Mouse (Mus musculus) CH12.LX (cell line): ENCODE measurements around the gene Fpgs. TPM values are rescaled to one million over a fixed set of nuclear protein-coding genes. Genes with fewer than 3 reads are reported as not detected.

Source experiments
- DNase-seq: peaks from one replicate; pipeline ENCODE4 v3.0.0-alpha.2; 2013; ENCODE audit errors: extremely low read depth
- H3K27ac ChIP-seq: 2 replicates; pipeline ENCODE4 v1.5.1; 2012; ENCODE audit warnings: low read depth, mild to moderate bottlenecking, control low read depth, moderate library complexity; ENCODE audit not compliant: insufficient read depth
- H3K27me3 ChIP-seq: replicated peaks from 2 replicates; pipeline ENCODE3; 2012; ENCODE audit warnings: inconsistent platforms
- H3K36me3 ChIP-seq, 2 experiments: replicated peaks in 1 of 2; 2 replicates each; pipeline versions ENCODE3 to v1.6.1; 2012; ENCODE audit warnings: inconsistent platforms in 1 of 2, low read length in 1 of 2, mild to moderate bottlenecking in 1 of 2, mixed read lengths in 1 of 2, moderate library complexity in 1 of 2; ENCODE audit not compliant: control insufficient read depth in 1 of 2, insufficient read depth in 1 of 2
- H3K4me1 ChIP-seq, 2 experiments: 2 replicates each; pipeline ENCODE4 v1.6.1; 2012; ENCODE audit warnings: inconsistent platforms in 1 of 2, moderate library complexity in 1 of 2; ENCODE audit not compliant: insufficient read depth in 2 of 2, control insufficient read depth in 1 of 2
- H3K4me2 ChIP-seq: 2 replicates; pipeline ENCODE4 v1.6.1; 2012; ENCODE audit warnings: low read depth, mild to moderate bottlenecking, control low read depth; ENCODE audit not compliant: poor library complexity, insufficient read depth, severe bottlenecking
- H3K4me3 ChIP-seq, 3 experiments: fragments of 150-350 bp in 1 of 3; sonication (generic) in 1 of 3; replicated peaks in 1 of 3; 2 replicates each; pipeline versions ENCODE3 to v1.5.1; 2011 to 2012; ENCODE audit warnings: low read depth in 2 of 3, low read length in 2 of 3, mild to moderate bottlenecking in 2 of 3, moderate library complexity in 2 of 3, control low read depth in 1 of 3, improper control_type of control experiment in 1 of 3, inconsistent platforms in 1 of 3, mixed read lengths in 1 of 3; ENCODE audit not compliant: poor library complexity in 1 of 3
- H3K79me2 ChIP-seq: replicated peaks from 2 replicates; pipeline ENCODE4 v1.6.1; 2012; ENCODE audit warnings: mild to moderate bottlenecking, moderate library complexity; ENCODE audit not compliant: control insufficient read depth, poor library complexity, insufficient read depth, severe bottlenecking; ENCODE audit errors: extremely low read depth
- H3K9ac ChIP-seq: 2 replicates; pipeline ENCODE4 v1.6.1; 2012; ENCODE audit warnings: low read depth, mild to moderate bottlenecking, control low read depth, moderate library complexity; ENCODE audit not compliant: insufficient read depth
- H3K9me3 ChIP-seq: replicated peaks from 2 replicates; pipeline ENCODE3; 2012; ENCODE audit warnings: low read length, inconsistent platforms, mixed read lengths
- CHD1 ChIP-seq: IDR thresholded peaks from 2 replicates; pipeline ENCODE4 v1.6.1; 2012; ENCODE audit warnings: low read depth, low read length, improper control_type of control experiment, inconsistent platforms
- CHD2 ChIP-seq: IDR thresholded peaks from 2 replicates; pipeline ENCODE4 v1.6.1; 2011; ENCODE audit warnings: low read length, improper control_type of control experiment
- CTCF ChIP-seq, 2 experiments: IDR thresholded peaks in 1 of 2; conservative IDR thresholded peaks in 1 of 2; 2 replicates each; pipeline ENCODE4 v1.5.1; 2011 to 2012; ENCODE audit warnings: low read depth in 2 of 2, low read length in 2 of 2, improper control_type of control experiment in 1 of 2, inconsistent platforms in 1 of 2, mild to moderate bottlenecking in 1 of 2, moderate library complexity in 1 of 2
- E2F4 ChIP-seq: IDR thresholded peaks from 2 replicates; pipeline ENCODE4 v1.6.1; 2011; ENCODE audit warnings: low read depth, low read length, improper control_type of control experiment; ENCODE audit not compliant: insufficient replicate concordance
- ELF1 ChIP-seq: IDR thresholded peaks from 2 replicates; pipeline ENCODE4 v1.6.1; 2014; ENCODE audit warnings: low read depth, mild to moderate bottlenecking, inconsistent platforms, low read length, improper control_type of control experiment
- GABPA ChIP-seq: IDR thresholded peaks from 2 replicates; pipeline ENCODE4 v1.6.1; 2012; ENCODE audit warnings: low read depth, low read length, improper control_type of control experiment, inconsistent platforms; ENCODE audit not compliant: insufficient replicate concordance
- HCFC1 ChIP-seq: IDR thresholded peaks from 2 replicates; pipeline ENCODE4 v1.6.1; 2012; ENCODE audit warnings: low read depth, mild to moderate bottlenecking, inconsistent platforms, low read length, improper control_type of control experiment
- IRF4 ChIP-seq: IDR thresholded peaks from 2 replicates; pipeline ENCODE4 v1.6.1; 2014; ENCODE audit warnings: low read depth, mild to moderate bottlenecking, inconsistent platforms, low read length, improper control_type of control experiment
- JUN ChIP-seq: IDR thresholded peaks from 2 replicates; pipeline ENCODE4 v1.6.1; 2011; ENCODE audit warnings: low read depth, mild to moderate bottlenecking, low read length, improper control_type of control experiment, moderate library complexity; ENCODE audit not compliant: insufficient read depth
- JUND ChIP-seq: conservative IDR thresholded peaks from 2 replicates; pipeline ENCODE4 v1.6.1; 2011; ENCODE audit warnings: low read depth, low read length, improper control_type of control experiment
- MAFK ChIP-seq: IDR thresholded peaks from 2 replicates; pipeline ENCODE4 v1.6.1; 2011; ENCODE audit warnings: low read length, improper control_type of control experiment; ENCODE audit not compliant: insufficient replicate concordance
- MAX ChIP-seq: IDR thresholded peaks from 2 replicates; pipeline ENCODE4 v1.6.1; 2011; ENCODE audit warnings: low read length, improper control_type of control experiment
- MAZ ChIP-seq: IDR thresholded peaks from 2 replicates; pipeline ENCODE4 v1.6.1; 2012; ENCODE audit warnings: low read depth, mild to moderate bottlenecking, inconsistent platforms, low read length, improper control_type of control experiment, moderate library complexity
- NELFE ChIP-seq: IDR thresholded peaks from 2 replicates; pipeline ENCODE4 v1.6.1; 2011; ENCODE audit warnings: low read depth, low read length, improper control_type of control experiment
- POLR2A ChIP-seq: IDR thresholded peaks from 2 replicates; pipeline ENCODE4 v1.6.1; 2011; ENCODE audit warnings: low read depth, mild to moderate bottlenecking, improper control_type of control experiment, low read length
- POLR2AphosphoS2 ChIP-seq: IDR thresholded peaks from 2 replicates; pipeline ENCODE4 v1.6.1; 2011; ENCODE audit warnings: low read depth, low read length, improper control_type of control experiment
- RAD21 ChIP-seq: IDR thresholded peaks from 2 replicates; pipeline ENCODE4 v1.6.1; 2011; ENCODE audit warnings: low read depth, mild to moderate bottlenecking, low read length, improper control_type of control experiment, moderate library complexity
- RCOR1 ChIP-seq: conservative IDR thresholded peaks from 2 replicates; pipeline ENCODE4 v1.6.1; 2012; ENCODE audit warnings: low read depth, mild to moderate bottlenecking, inconsistent platforms, low read length, improper control_type of control experiment
- SIN3A ChIP-seq: IDR thresholded peaks from 2 replicates; pipeline ENCODE4 v1.6.1; 2012; ENCODE audit warnings: low read length, improper control_type of control experiment, inconsistent platforms
- SMC3 ChIP-seq: IDR thresholded peaks from 2 replicates; pipeline ENCODE4 v1.6.1; 2011; ENCODE audit warnings: low read depth, low read length, improper control_type of control experiment
- TBP ChIP-seq: conservative IDR thresholded peaks from 2 replicates; pipeline ENCODE4 v1.6.1; 2011; ENCODE audit warnings: low read depth, low read length, improper control_type of control experiment
- TCF12 ChIP-seq: IDR thresholded peaks from 2 replicates; pipeline ENCODE4 v1.6.1; 2014; ENCODE audit warnings: low read depth, mild to moderate bottlenecking, inconsistent platforms, low read length, improper control_type of control experiment
- UBTF ChIP-seq: IDR thresholded peaks from 2 replicates; pipeline ENCODE4 v1.6.1; 2012; ENCODE audit warnings: low read depth, mild to moderate bottlenecking, inconsistent platforms, low read length, improper control_type of control experiment, moderate library complexity
- USF1 ChIP-seq: IDR thresholded peaks from 2 replicates; pipeline ENCODE4 v1.6.1; 2014; ENCODE audit warnings: low read depth, mild to moderate bottlenecking, inconsistent platforms, low read length, improper control_type of control experiment
- USF2 ChIP-seq: conservative IDR thresholded peaks from 2 replicates; pipeline ENCODE4 v1.6.1; 2011; ENCODE audit warnings: low read depth, low read length, improper control_type of control experiment
- ZC3H11A ChIP-seq: IDR thresholded peaks from 2 replicates; pipeline ENCODE4 v1.6.1; 2012; ENCODE audit warnings: low read depth, mild to moderate bottlenecking, inconsistent platforms, low read length, improper control_type of control experiment
- ZKSCAN1 ChIP-seq: IDR thresholded peaks from 2 replicates; pipeline ENCODE4 v1.6.1; 2012; ENCODE audit warnings: low read depth, inconsistent platforms, low read length, improper control_type of control experiment, borderline replicate concordance
- ZNF384 ChIP-seq: IDR thresholded peaks from 2 replicates; pipeline ENCODE4 v1.6.1; 2012; ENCODE audit warnings: low read depth, low read length, improper control_type of control experiment, inconsistent platforms
- dilution Hi-C: fragments of 300-500 bp; cut with MboI; formaldehyde crosslinking; loops from 2 replicates; pipeline ENCODE4 v1.14.3; 2020; ENCODE audit warnings: low sequenced_read_pairs; ENCODE audit not compliant: extremely low pct_unique_long_range_greater_than_20kb, extremely low pct_ligation_motif_present
- in situ Hi-C: fragments of 300-500 bp; cut with MboI; formaldehyde crosslinking; loops from 3 replicates; pipeline ENCODE4 v1.14.3; 2019; ENCODE audit warnings: low sequenced_read_pairs, low pct_ligation_motif_present, low pct_unique_long_range_greater_than_20kb, mixed read lengths
- polyA plus RNA-seq: library from polyadenylated mRNA; unstranded; fragments of >175 nt; gene quantifications from 2 replicates; pipeline ENCODE4 v1.2.1, GENCODE M21; 2012; ENCODE audit warnings: low read depth; ENCODE audit not compliant: insufficient read length
- total RNA-seq, 2 experiments: library from RNA; depleted of rRNA; stranded (reverse); fragments of 300-350 nt in 1 of 2; fragments of >200 nt in 1 of 2; gene quantifications; 2 replicates each; pipeline ENCODE4 v1.2.3; 2012 to 2014

Gene Fpgs
- total and polyA plus RNA-seq, 3 experiments, result 31.8 to 59.2 (median 41.8) TPM

GRCm38 (mm10) chr2:32671907-32672595, 31.9 kb downstream of the Fpgs start:
- TF ChIP-seq POLR2AphosphoS2 (no peak), ZNF384 (no peak), HCFC1 (no peak), E2F4 (no peak), CHD2 (no peak), SMC3 (no peak), USF2 (no peak), IRF4 (no peak), SIN3A (no peak), CHD1 (no peak), MAFK (no peak), NELFE (no peak), TBP (no peak), MAX (no peak), JUND (no peak), RAD21 (no peak), ZC3H11A (no peak), CTCF (conservative IDR thresholded peaks at IDR 0.05 in 1 of 2, IDR thresholded peaks at IDR 0.05 in 1 of 2; ENCODE audit: low read depth in 2 of 2, low read length in 2 of 2) (no peak), MAZ (no peak), JUN (no peak)
- H3K4me2 ChIP-seq, result no peak overlapping the region
- dilution Hi-C loops, result no loop called here
- no peak overlapping the region for H3K9ac ChIP-seq
- no peaks in the 10 kb centered on the region for H3K79me2 ChIP-seq
- DNase-seq, result no peak
- in situ Hi-C loops, result loop anchor here (5.0 kb wide), 1 partner anchor 40 kb away; no protein-coding TSS in a partner anchor
- no peak overlapping the region for H3K4me3 ChIP-seq
- H3K36me3 ChIP-seq, result no peaks in the 10 kb centered on the region
- no peaks in the 10 kb centered on the region for H3K27me3 ChIP-seq
- no peak overlapping the region for H3K27ac ChIP-seq
- peaks cover 11 to 16% of the 10 kb centered on the region in 2 experiments for H3K4me1 ChIP-seq
- peaks cover 2% of the 10 kb centered on the region for H3K9me3 ChIP-seq

- TF ChIP-seq ELF1 (no peak), UBTF (no peak), RCOR1 (no peak), ZKSCAN1 (no peak), USF1 (no peak), GABPA (no peak), POLR2AphosphoS2 (no peak), CHD1 (no peak), HCFC1 (no peak), POLR2A (no peak), TCF12 (no peak), USF2 (no peak)
- TF ChIP-seq, all 38 proteins: peak for 0
- no peak for DNase-seq
- dilution Hi-C loops (no loop called here), in situ Hi-C loops (loop anchor here (5.0 kb wide), 1 partner anchor 39 kb away; no protein-coding TSS in a partner anchor)
- H3K9me3 ChIP-seq, result no peaks in the 10 kb centered on the region
- H3K27ac ChIP-seq, result no peak overlapping the region
- no peaks in the 10 kb centered on the region for H3K79me2 ChIP-seq
- H3K9ac ChIP-seq, result no peak overlapping the region
- no peak overlapping the region for H3K4me3 ChIP-seq
- no peaks in the 10 kb centered on the region for H3K36me3 ChIP-seq
- peaks cover 13 to 20% of the 10 kb centered on the region in 2 experiments for H3K4me1 ChIP-seq
- no peak overlapping the region for H3K4me2 ChIP-seq
- no peaks in the 10 kb centered on the region for H3K27me3 ChIP-seq
Measured at GRCm38 (mm10) chr2:32671147-32671546, 32.8 kb downstream of the Fpgs start.
